Mouse (Mus musculus) lung, adult 2 months (tissue): Measurements from ENCODE around the gene Siae.

Experiments
- CTCF ChIP-seq: fragments of 200-500 bp; IDR thresholded peaks from 2 replicates; pipeline ENCODE4 v1.5.1; 2011; ENCODE audit warnings: mild to moderate bottlenecking, low read length, control low read depth; ENCODE audit not compliant: insufficient read depth
- POLR2A ChIP-seq: fragments of 200-500 bp; IDR thresholded peaks from 2 replicates; pipeline ENCODE4 v1.6.1; 2011; ENCODE audit warnings: low read depth, mild to moderate bottlenecking, control low read depth, low read length, borderline replicate concordance; ENCODE audit errors: extremely low read depth

GRCm38 (mm10) chr9:37583594-37583993 is 28.1 kb downstream of the Siae start:
- TF ChIP-seq CTCF = no peak
- no peak for TF ChIP-seq POLR2A
